Mouse (Mus musculus): Measurements from ENCODE around the gene Nck2. TPM values are rescaled to one million over a fixed set of nuclear protein-coding genes. Genes with fewer than 3 reads are reported as not detected.

Gene Nck2
- polyA plus RNA-seq, 1 experiment from 2014 or later = 6.0 TPM

DNA sequence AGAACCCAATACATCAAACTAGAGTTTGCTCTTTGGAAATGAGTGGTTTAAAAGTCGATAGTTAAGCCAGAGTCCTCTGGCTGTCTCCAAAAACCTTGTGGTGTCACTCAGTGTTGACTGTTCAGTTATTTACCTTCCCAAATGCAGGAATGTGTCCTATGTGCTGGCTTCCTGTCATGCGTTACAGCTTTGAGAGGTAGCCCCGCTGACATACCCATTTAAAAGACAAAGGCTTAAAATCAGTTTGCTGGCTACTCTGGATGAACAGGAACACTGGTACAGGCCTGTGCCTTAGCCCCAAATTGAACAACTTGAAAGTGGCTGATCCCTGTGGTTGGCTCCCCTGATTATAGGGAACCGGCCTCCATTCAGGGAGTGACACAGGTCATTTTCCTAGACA is 126.7 kb downstream of the Nck2 start:
- H3K36me3 ChIP-seq (replicated peaks; ENCODE audit: insufficient read depth, low read length) = peaks cover 7% of the 10 kb centered on the region; the same call in 1 of the 2 replicates
- no peaks in the 10 kb centered on the region for H3K9me3 ChIP-seq (ENCODE audit: low read length)
- H3K27me3 ChIP-seq (ENCODE audit: insufficient read depth, low read length) = no peaks in the 10 kb centered on the region
- no peak overlapping the region for H3K27ac ChIP-seq (ENCODE audit: low read depth)
- no peak overlapping the region for H3K9ac ChIP-seq (replicated peaks)
- DNase-seq (no peak), ATAC-seq (peak; percentile 62)
- H3K4me2 ChIP-seq (ENCODE audit: low read depth, low read length) = no peak overlapping the region
- WGBS (ENCODE audit: insufficient replicate concordance) = 79% methylated on average over 4 of the region's 4 CpGs
- no peaks in the 10 kb centered on the region for H3K4me1 ChIP-seq (ENCODE audit: insufficient read depth)
- TF ChIP-seq CTCF (IDR thresholded peaks at IDR 0.05; ENCODE audit: low read depth) (no peak), EP300 (IDR thresholded peaks at IDR 0.05; ENCODE audit: low read depth) (no peak)
- H3K4me3 ChIP-seq (ENCODE audit: low read depth, low read length) = no peak overlapping the region

DNA sequence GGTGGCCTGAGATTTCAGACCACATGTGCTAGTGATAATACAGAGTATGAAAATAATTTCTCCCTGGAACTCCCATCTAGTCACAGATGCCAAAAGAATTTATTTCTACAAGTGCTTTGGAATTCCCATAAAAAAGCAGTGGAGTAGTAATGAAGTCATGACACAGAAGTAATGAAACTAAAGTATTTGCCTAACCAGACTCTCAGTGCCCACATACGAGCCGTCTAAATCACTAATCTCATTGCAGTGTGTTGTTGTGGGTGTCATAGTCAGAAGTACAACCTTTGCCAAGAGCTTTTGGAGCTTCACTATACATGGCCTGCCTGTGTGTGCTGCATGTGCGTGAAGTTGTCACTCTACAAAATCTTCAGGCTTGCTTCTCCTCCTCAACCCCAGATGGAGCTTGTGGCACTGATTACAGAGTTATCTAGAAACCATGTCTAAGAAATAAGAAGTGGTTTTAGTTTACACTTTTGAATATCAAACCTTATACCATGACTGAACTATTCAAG is 130.5 kb downstream of the Nck2 start:
- Histone ChIP-seq H3K4me2 (ENCODE audit: low read depth, low read length) (no peak overlapping the region), H3K27ac (ENCODE audit: low read depth) (no peak overlapping the region), H3K4me3 (ENCODE audit: low read depth, low read length) (no peak overlapping the region), H3K4me1 (ENCODE audit: insufficient read depth) (no peaks in the 10 kb centered on the region), H3K27me3 (ENCODE audit: insufficient read depth, low read length) (no peaks in the 10 kb centered on the region), H3K9ac (replicated peaks) (no peak overlapping the region), H3K36me3 (replicated peaks; ENCODE audit: insufficient read depth, low read length) (no peaks in the 10 kb centered on the region), H3K9me3 (ENCODE audit: low read length) (no peaks in the 10 kb centered on the region)
- ATAC-seq (no peak), DNase-seq (no peak)
- WGBS (ENCODE audit: insufficient replicate concordance) = 72% methylated on average over 3 of the region's 3 CpGs
- TF ChIP-seq EP300 (IDR thresholded peaks at IDR 0.05; ENCODE audit: low read depth) (no peak), CTCF (IDR thresholded peaks at IDR 0.05; ENCODE audit: low read depth) (no peak)

DNA sequence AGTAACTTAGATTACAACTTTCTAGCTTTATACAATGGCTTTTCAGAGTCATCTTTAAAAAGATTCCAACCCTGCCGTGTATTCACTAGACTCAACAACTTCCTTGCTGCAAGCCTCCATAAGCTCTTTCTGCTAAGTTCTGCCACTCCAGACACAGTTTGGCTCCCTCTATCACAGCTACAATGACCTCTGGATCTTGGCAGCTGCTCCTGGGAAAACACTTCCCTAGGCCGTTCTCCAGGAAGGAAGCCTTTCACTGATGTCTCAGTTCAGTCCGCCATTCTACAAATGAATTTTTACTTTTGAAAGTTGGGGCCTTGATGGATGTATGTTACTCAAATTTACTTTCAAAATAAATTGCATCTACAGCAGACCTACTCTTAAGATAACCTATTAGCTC is 133.0 kb downstream of the Nck2 start:
- no peak for DNase-seq
- WGBS (ENCODE audit: insufficient replicate concordance) = 72% methylated on average over 3 of the region's 3 CpGs

GRCm38 (mm10) chr1:43583564-43583963 is 139.2 kb downstream of the Nck2 start:
- DNase-seq (no peak), ATAC-seq (no peak)
- no peaks in the 10 kb centered on the region for H3K4me1 ChIP-seq (ENCODE audit: insufficient read depth)
- 82% methylated on average over 1 of the region's 1 CpGs for WGBS (ENCODE audit: insufficient replicate concordance)
- no peaks in the 10 kb centered on the region for H3K27me3 ChIP-seq (ENCODE audit: insufficient read depth, low read length)
- no peak overlapping the region for H3K9ac ChIP-seq (replicated peaks)
- H3K36me3 ChIP-seq (replicated peaks; ENCODE audit: insufficient read depth, low read length) = no peaks in the 10 kb centered on the region
- no peak overlapping the region for H3K27ac ChIP-seq (ENCODE audit: low read depth)
- no peak overlapping the region for H3K4me2 ChIP-seq (ENCODE audit: low read depth, low read length)
- H3K4me3 ChIP-seq (ENCODE audit: low read depth, low read length) = no peak overlapping the region
- no peaks in the 10 kb centered on the region for H3K9me3 ChIP-seq (ENCODE audit: low read length)
- TF ChIP-seq EP300 (IDR thresholded peaks at IDR 0.05; ENCODE audit: low read depth) (no peak), CTCF (IDR thresholded peaks at IDR 0.05; ENCODE audit: low read depth) (no peak)

More for the DNA sequence above, 133.0 kb downstream of the Nck2 start:
- H3K9ac ChIP-seq (replicated peaks) = no peak overlapping the region
- H3K27me3 ChIP-seq (ENCODE audit: insufficient read depth, low read length) = no peaks in the 10 kb centered on the region
- TF ChIP-seq CTCF (IDR thresholded peaks at IDR 0.05; ENCODE audit: low read depth) = no peak
- no peak for TF ChIP-seq EP300 (IDR thresholded peaks at IDR 0.05; ENCODE audit: low read depth)
- no peaks in the 10 kb centered on the region for H3K9me3 ChIP-seq (ENCODE audit: low read length)
- H3K4me2 ChIP-seq (ENCODE audit: low read depth, low read length) = no peak overlapping the region
- ATAC-seq = no peak
- no peak overlapping the region for H3K4me3 ChIP-seq (ENCODE audit: low read depth, low read length)
- H3K27ac ChIP-seq (ENCODE audit: low read depth) = no peak overlapping the region
- H3K36me3 ChIP-seq (replicated peaks; ENCODE audit: insufficient read depth, low read length) = no peaks in the 10 kb centered on the region
- no peaks in the 10 kb centered on the region for H3K4me1 ChIP-seq (ENCODE audit: insufficient read depth)

DNA sequence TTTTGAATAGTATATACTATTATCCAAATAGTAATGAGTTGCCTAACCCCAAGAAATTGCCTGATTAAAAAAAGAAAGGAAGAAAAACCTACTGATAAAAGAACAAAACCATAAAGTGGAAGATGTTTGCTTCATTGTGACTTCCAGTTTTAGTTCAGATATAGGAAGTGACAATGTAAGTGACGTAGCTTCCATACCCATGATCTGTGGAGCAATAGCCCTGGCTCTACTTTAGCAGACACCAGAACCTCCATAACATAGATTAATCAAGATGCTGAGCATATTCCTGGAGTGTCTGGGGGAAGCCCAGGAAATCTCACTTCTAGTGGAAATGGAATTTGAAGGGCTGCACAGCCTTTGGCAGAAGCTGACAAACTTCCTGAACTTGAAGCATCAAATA is 144.6 kb downstream of the Nck2 start:
- 57% methylated on average over 1 of the region's 1 CpGs for WGBS (ENCODE audit: insufficient replicate concordance)
- Histone ChIP-seq H3K9ac (replicated peaks) (no peak overlapping the region), H3K27me3 (ENCODE audit: insufficient read depth, low read length) (no peaks in the 10 kb centered on the region), H3K4me1 (ENCODE audit: insufficient read depth) (no peaks in the 10 kb centered on the region), H3K4me3 (ENCODE audit: low read depth, low read length) (no peak overlapping the region), H3K4me2 (ENCODE audit: low read depth, low read length) (no peak overlapping the region), H3K36me3 (replicated peaks; ENCODE audit: insufficient read depth, low read length) (no peaks in the 10 kb centered on the region), H3K27ac (ENCODE audit: low read depth) (no peak overlapping the region), H3K9me3 (ENCODE audit: low read length) (no peaks in the 10 kb centered on the region)
- DNase-seq = no peak
- no peak for ATAC-seq
- TF ChIP-seq EP300 (IDR thresholded peaks at IDR 0.05; ENCODE audit: low read depth) = no peak
- no peak for TF ChIP-seq CTCF (IDR thresholded peaks at IDR 0.05; ENCODE audit: low read depth)

DNA sequence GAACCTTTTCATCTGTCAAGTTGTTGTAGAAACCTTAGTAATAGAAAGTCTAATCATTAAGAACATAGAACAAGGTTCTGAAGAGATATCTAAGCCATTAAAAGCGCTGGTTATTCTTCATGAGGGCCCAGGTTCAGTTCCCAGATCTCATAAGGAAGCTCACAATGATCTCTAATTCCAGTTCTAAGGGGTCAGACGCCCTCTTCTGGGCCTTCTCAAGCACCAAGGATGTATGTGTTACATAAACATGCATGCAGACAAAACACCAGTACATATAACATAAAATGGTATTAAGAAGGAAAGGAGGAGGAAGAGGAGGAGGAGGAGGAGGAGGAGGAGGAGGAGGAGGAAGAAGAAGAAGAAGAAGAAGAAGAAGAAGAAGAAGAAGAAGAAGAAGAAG is 145.5 kb downstream of the Nck2 start:
- no peak for DNase-seq
- no peaks in the 10 kb centered on the region for H3K4me1 ChIP-seq (ENCODE audit: insufficient read depth)
- H3K36me3 ChIP-seq (replicated peaks; ENCODE audit: insufficient read depth, low read length) = no peaks in the 10 kb centered on the region
- no peak for TF ChIP-seq EP300 (IDR thresholded peaks at IDR 0.05; ENCODE audit: low read depth)
- TF ChIP-seq CTCF (IDR thresholded peaks at IDR 0.05; ENCODE audit: low read depth) = no peak
- H3K27ac ChIP-seq (ENCODE audit: low read depth) = no peak overlapping the region
- no peak overlapping the region for H3K9ac ChIP-seq (replicated peaks)
- ATAC-seq = no peak
- H3K4me3 ChIP-seq (ENCODE audit: low read depth, low read length) = no peak overlapping the region
- H3K27me3 ChIP-seq (ENCODE audit: insufficient read depth, low read length) = no peaks in the 10 kb centered on the region
- no peak overlapping the region for H3K4me2 ChIP-seq (ENCODE audit: low read depth, low read length)
- H3K9me3 ChIP-seq (ENCODE audit: low read length) = no peaks in the 10 kb centered on the region
- 54% methylated on average over 2 of the region's 2 CpGs for WGBS (ENCODE audit: insufficient replicate concordance)

- Histone ChIP-seq H3K9me3 (ENCODE audit: low read length) (no peaks in the 10 kb centered on the region), H3K36me3 (replicated peaks; ENCODE audit: insufficient read depth, low read length) (no peaks in the 10 kb centered on the region), H3K27me3 (ENCODE audit: insufficient read depth, low read length) (no peaks in the 10 kb centered on the region), H3K27ac (ENCODE audit: low read depth) (no peak overlapping the region), H3K4me1 (ENCODE audit: insufficient read depth) (no peaks in the 10 kb centered on the region), H3K4me3 (ENCODE audit: low read depth, low read length) (no peak overlapping the region), H3K9ac (replicated peaks) (no peak overlapping the region), H3K4me2 (ENCODE audit: low read depth, low read length) (no peak overlapping the region)
- ATAC-seq (no peak), DNase-seq (no peak)
- TF ChIP-seq EP300 (IDR thresholded peaks at IDR 0.05; ENCODE audit: low read depth) (no peak), CTCF (IDR thresholded peaks at IDR 0.05; ENCODE audit: low read depth) (0 out of 2 replicates have a peak, but pooled peaks have one; percentile 6)
- 67% methylated on average over 1 of the region's 1 CpGs for WGBS (ENCODE audit: insufficient replicate concordance)
Measured at GRCm38 (mm10) chr1:43590727-43591126, 146.3 kb downstream of the Nck2 start.

All from liver, postnatal 0 days (tissue).